Mouse (Mus musculus) ES-CJ7 (cell line): Measurements from ENCODE around the gene Apbb2.

ENCODE experiments used
- DNase-seq: peaks from one replicate; pipeline ENCODE4 v3.0.0; 2011; ENCODE audit warnings: low read depth, low spot score

Gene Apbb2

GRCm38 (mm10) chr5:66417289-66417688, 201.3 kb downstream of the Apbb2 start:
- no peak for DNase-seq

GRCm38 (mm10) chr5:66415700-66416543, 202.7 kb downstream of the Apbb2 start:
- DNase-seq, result no peak

GRCm38 (mm10) chr5:66415033-66415697, 203.4 kb downstream of the Apbb2 start:
- DNase-seq, result no peak

- DNase-seq, result no peak
Observed at GRCm38 (mm10) chr5:66413402-66413801, 205.2 kb downstream of the Apbb2 start.

GRCm38 (mm10) chr5:66412821-66413220, 205.8 kb downstream of the Apbb2 start:
- no peak for DNase-seq

- DNase-seq, result peak; percentile 28
Observed at GRCm38 (mm10) chr5:66408546-66408945, 210.0 kb downstream of the Apbb2 start.

- DNase-seq, result no peak
Observed at GRCm38 (mm10) chr5:66407948-66408347, 210.6 kb downstream of the Apbb2 start.

- DNase-seq, result no peak
Observed at GRCm38 (mm10) chr5:66406431-66406830, 212.2 kb downstream of the Apbb2 start.

GRCm38 (mm10) chr5:66405731-66406399, 212.7 kb downstream of the Apbb2 start:
- no peak for DNase-seq

- DNase-seq, result no peak
Observed at GRCm38 (mm10) chr5:66405305-66405704, 213.3 kb downstream of the Apbb2 start.

- no peak for DNase-seq
Observed at GRCm38 (mm10) chr5:66400563-66400962, 218.0 kb downstream of the Apbb2 start.

- no peak for DNase-seq
Observed at GRCm38 (mm10) chr5:66399264-66399620, 219.3 kb downstream of the Apbb2 start.

GRCm38 (mm10) chr5:66398530-66399263, 219.9 kb downstream of the Apbb2 start:
- DNase-seq, result no peak

GRCm38 (mm10) chr5:66393767-66394446, 224.7 kb downstream of the Apbb2 start:
- no peak for DNase-seq

- DNase-seq, result peak; percentile 65
Observed at GRCm38 (mm10) chr5:66392861-66393529, 225.6 kb downstream of the Apbb2 start.

GRCm38 (mm10) chr5:66391771-66392170, 226.8 kb downstream of the Apbb2 start:
- DNase-seq, result no peak

GRCm38 (mm10) chr5:66391299-66391698, 227.3 kb downstream of the Apbb2 start:
- DNase-seq, result no peak

GRCm38 (mm10) chr5:66390567-66390966, 228.0 kb downstream of the Apbb2 start:
- peak; percentile 9 for DNase-seq

GRCm38 (mm10) chr5:66387481-66387880, 231.1 kb downstream of the Apbb2 start:
- no peak for DNase-seq

GRCm38 (mm10) chr5:66385636-66386035, 232.9 kb downstream of the Apbb2 start:
- DNase-seq, result peak; percentile 55
